Mouse (Mus musculus) gastrocnemius, adult 18-20 months (tissue): ENCODE data around the gene Slc38a1. TPM values are rescaled to one million over a fixed set of nuclear protein-coding genes. Genes with fewer than 3 reads are reported as not detected.

ENCODE experiments used
- DNase-seq: peaks from one replicate; pipeline ENCODE4 v3.0.0; 2021; ENCODE audit warnings: low spot score
- long read RNA-seq, 2 experiments: library from polyadenylated mRNA; stranded (forward); transcript quantifications; one replicate each; pipeline ENCODE4 v2.0.0; 2021
- total RNA-seq, 2 experiments: library from RNA; stranded (reverse); gene quantifications; 2 replicates each; pipeline ENCODE4 v1.2.3; 2021

Gene Slc38a1
- 1 to 10 TPM in 1 of 2 experiments, under 1 TPM in 1; 0.75 to 1.4 TPM for total RNA-seq
- long read RNA-seq, experiment 1: 0 reads
- long read RNA-seq, experiment 2, full-length matches to known transcripts: 1 of 1 reads
- long read RNA-seq, experiment 2, partial matches to known transcripts: 0 of 1 reads
- long read RNA-seq, experiment 2, other reads (novel, unspliced or antisense): 0 of 1 reads

DNA sequence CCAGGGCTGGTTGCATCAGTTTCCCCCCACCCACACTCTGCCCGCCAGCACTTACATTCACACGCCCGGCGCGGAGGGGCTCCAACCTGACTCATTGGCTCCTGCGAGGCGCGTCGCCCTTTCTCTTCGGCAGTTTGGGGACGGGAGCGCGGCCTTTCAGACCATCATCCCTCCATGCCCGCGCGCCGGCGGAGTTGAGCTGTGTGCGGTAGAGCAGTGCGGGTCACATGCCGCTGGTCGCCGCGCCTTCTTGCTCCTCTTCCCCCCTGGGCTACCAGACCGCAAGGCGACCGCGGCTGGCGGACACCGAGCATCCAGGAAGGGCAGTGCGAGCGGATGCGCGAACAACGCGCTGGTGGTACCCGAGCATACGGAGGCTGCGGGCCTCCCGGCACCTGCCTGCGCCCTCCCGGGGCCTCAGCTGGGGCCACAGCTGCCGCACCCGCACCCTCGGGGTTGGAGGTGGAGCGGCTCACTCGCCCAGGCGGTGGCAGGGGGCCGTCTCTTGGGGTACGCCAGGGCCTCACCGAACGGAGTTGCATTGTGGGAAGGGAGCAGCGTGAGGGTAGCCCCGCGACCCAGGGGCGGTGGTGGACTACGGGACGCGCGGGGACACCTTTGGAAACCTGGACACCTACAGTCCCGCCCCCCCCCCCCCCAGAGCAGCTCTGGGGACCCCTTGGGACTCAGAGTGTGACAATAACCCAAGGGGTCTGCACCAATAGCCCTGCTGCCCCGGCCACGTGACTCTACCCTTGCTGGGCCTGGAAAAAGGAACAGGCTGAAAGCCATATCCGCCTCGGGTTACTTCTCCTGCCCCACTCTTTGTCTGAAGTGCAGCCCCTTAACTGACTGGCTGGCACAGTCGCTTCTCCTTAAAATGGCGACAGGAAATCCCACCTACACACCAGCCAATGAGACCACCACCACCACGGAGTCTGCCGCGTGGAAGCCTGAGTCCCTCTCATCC lies at the start of gene Slc38a1:
TSS of gene Slc38a1 (minus strand) at position 478 of the 970 bp plus-strand sequence.
- no peak for DNase-seq

- DNase-seq: no peak
Observed at GRCm38 (mm10) chr15:96692401-96692800, 49.7 kb upstream of the Slc38a1 start.

GRCm38 (mm10) chr15:96691381-96691780 lies 48.7 kb upstream of the Slc38a1 start:
- no peak for DNase-seq

GRCm38 (mm10) chr15:96690829-96691228 lies 48.1 kb upstream of the Slc38a1 start:
- DNase-seq: no peak

DNA sequence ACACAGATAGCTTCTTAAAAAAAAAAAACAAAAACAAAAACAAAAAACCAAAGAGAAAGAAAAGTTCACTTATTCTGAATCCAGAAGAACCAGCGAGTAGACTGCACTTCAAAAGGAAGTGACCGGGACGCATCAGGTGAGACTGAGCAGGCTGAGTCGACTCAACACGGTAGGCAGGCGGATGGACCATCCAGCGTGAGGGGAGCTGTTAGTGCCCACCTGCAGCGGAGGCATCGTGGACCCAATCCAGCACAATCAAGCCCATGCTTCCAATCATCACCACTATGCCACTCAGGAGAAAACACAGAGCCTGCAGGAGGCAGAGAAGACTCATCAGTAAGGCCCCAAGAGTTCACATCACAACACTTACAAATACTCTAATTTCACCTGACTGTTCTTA lies 47.2 kb upstream of the Slc38a1 start:
- no peak for DNase-seq

DNA sequence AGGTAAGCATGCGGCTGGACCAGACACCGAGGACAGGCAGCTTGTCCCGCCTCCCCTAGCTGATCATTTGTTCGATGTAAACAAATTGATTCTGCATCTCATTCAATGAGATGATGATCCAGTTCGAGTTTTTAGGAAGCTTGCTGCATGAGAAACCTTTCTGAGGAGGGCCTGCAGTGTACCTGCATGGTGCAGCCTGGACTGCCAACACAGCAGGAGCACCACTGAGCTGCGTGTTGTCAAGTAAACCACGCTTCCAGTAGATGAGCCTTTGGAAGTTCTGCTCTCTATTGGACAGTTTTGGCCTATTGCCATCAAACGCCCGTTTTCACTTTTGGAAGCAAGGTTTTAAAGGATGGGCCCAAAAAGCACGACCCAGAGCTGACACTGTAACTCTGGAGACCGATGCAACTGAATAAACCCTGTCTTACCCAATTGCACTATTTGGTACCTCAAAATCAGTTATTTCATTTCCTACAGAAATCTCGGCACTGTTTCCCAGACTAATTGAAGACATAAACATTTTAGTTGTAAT lies 46.1 kb upstream of the Slc38a1 start:
- no peak for DNase-seq

GRCm38 (mm10) chr15:96688036-96688435 lies 45.3 kb upstream of the Slc38a1 start:
- DNase-seq: no peak

DNA sequence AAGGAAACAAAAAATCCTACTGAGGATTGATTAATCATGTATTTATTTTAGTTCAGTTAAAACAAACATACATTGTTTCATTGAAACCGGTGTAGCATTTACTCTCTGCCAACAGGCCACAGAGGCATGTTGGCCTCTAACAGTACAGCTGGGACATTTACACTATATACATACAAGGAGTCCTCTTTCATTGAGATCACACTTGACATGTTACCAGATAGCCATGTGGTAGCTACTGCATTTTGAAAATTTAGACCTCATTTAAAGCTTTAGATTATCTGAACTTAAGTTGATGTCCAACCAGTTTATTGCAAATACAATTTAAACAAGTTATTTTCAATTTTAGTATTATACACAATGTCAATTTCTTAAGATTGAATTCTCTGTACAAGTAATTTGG lies 44.7 kb upstream of the Slc38a1 start:
- DNase-seq: no peak

GRCm38 (mm10) chr15:96686201-96687159 lies 43.8 kb upstream of the Slc38a1 start:
- DNase-seq: no peak

DNA sequence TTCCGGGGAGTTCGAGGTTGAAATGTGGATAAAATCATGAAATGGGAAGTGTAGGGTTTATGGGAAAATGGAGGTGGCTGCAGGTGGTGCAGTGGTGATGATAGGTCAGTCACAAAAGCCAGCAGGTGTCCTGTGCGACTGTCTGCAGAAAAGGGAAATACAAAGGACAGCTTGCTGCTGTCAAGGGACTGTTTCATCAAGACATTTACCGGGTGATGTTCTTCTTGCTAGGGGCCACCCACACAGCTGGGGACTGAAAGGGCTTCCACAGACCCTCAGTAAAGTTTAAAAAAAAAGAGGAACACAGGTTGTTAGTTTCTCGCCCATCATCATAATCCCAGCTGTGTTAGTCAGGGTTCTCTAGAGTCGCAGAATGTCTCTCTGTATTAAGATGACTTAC lies 42.6 kb upstream of the Slc38a1 start:
- DNase-seq: no peak

DNA sequence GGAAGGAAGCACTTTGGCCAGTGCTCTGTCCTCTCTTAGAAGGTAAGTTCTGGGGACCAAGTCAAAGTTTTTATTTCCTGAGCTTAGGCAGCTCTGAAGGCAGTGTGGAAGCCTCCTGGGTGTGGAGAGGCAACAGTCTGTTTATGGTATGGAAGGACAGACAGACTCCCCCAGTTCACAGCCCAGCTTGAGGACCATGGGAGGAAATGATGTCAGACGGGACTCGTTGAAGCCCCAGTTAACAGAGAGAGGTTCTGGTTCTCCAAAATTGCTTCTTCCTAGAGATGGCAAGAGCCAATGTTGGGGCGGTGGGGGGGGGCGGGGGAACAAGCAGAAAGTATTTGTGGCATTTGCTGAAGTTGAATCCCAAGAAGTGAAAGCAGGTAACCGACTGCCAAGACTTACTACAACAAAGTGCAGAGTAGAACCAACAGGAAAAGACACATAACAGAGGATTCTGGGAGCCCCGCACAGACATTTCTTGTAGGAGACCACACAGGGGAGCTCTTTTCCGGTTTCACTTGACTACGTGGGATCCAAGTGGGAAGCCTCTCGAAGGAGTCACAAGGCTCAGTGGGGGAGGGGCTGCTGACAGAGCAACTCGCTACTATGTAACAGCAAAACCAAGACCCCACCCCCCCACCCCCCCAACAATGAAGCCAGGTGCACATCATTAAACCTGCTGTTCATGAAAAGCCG lies 41.6 kb upstream of the Slc38a1 start:
- DNase-seq: peak; percentile 40

DNA sequence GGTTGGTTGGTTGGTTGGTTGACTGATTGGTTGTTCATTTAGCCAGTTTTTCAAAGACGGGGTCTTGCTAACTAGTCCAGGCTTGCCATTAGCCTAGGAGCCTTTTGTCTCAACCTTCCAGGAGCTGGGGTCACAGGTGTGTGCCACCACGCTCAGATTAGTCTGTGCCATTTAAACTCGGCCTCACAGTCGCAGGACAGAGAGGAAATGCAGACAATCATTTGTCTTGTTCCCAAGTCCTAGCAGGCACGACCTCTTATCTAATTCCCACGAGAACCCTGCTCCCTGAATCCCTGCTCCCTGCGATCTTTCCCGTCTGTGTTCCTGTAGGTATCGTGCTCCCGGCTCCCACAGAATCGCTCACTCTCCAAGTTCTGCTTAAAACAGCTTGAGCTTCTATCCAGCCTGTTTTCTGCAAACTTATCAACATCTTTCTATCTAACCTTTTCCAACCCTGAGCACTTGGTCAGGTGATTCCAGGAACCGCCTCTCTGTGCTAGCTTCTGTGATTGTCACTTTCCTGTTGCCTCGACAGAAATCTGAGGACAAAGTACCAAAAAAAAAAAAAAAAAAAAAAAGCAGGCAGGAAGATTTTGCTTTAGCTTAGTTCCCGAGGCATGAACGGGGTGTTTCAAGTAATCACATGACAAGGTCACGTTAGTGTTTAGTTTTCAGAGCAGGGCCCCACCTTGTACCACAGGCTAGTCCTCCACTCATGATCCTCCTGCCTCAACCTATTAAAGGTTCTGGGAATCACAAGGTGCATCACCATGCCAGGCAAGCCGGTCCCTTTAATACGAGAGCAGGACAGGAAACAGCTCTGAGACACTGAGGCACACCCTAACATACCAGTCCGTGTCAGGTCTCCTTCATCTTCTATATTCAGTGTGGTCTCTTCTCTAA lies 36.4 kb upstream of the Slc38a1 start:
- no peak for DNase-seq

GRCm38 (mm10) chr15:96676518-96676917 lies 33.8 kb upstream of the Slc38a1 start:
- DNase-seq: no peak

DNA sequence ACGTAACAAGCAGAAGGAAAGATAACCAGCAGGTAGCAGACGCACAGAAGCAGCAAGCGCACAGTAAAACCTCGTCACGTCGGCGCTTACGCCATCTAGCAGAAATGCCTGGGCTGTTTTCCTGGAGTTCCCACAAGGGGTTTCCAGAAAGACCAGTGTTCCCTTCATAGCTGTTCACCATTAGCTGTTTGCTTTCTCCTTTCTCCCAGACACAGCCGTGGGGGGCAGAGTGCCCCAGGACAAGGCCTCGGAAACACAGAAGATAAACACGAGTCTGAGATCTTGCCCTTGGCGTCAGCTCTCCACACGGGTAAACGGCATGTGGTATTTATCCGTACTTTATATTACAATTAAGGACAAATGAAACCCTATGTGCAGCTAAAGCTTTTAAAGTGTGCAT lies 33.0 kb upstream of the Slc38a1 start:
- no peak for DNase-seq

DNA sequence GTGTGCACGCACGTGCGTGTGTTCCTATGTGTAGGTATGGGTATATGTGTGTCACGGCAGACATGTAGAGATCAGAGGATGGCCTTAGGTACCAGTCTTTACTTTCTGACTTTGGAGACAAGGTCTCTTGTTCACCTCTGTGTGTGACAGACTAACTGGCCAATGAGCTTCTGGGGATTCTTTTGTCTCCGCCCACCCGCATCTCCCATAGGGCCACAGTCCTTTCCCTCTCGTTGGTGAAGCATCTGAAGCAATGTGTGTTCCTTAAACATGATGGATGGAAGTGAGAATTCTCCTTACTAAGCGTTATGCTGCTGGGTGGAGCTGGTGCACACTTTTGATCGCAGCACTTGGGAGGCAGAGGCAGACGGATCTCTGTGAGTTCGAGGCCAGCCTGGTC lies 32.3 kb upstream of the Slc38a1 start:
- DNase-seq: no peak

GRCm38 (mm10) chr15:96674089-96674488 lies 31.4 kb upstream of the Slc38a1 start:
- no peak for DNase-seq

DNA sequence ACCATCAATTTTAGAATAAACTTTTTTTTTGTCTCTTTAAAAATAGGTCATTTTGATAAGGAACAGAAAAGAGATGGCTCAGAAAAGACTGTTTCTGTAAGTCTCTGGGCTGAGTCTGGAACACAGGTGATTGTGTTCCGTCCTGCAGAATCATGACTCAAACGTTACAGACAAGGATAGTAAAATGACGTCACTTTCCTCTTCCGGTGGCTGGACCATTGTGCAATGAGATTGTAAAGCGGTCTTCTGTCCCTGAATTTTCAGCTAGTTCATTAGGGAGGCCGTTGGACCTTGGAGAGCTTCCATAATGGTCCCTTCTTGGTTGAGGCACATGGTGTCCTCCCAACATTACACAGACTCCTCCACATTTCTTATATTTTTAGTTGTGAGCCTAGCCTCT lies 27.0 kb upstream of the Slc38a1 start:
- no peak for DNase-seq

GRCm38 (mm10) chr15:96666663-96667062 lies 23.9 kb upstream of the Slc38a1 start:
- DNase-seq: peak; percentile 71

- DNase-seq: peak; percentile 76
Observed at GRCm38 (mm10) chr15:96665889-96666288, 23.2 kb upstream of the Slc38a1 start.
